16 mouse cellular contexts compared by ENCODE assay signal in the genomic region with DNA sequence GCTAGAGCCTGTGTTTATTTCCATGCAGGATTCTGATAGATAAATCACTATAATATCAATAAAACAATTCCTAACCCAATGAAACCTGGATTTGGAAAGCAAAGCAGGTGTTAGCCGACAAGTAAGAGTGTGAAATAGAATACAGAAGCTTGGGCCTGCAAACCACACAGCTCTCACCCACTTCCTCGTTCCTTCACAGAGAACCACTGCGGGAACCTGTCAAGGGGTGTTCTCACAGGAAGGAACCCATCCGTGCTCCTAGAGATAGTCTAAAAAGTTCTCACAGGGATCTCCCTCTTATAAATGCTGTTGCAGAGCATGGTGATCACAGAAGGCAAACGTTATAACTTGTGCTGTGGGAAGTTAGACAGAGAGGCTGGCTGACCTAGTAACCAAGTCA.
"Had no signal": no experiment of that assay in that cellular context is flagged by ENCODE, and none has a peak within 500 bp of the region (broad histone marks: within the 10 kb centered on the region; RNA-seq: fewer than 3 reads in every experiment).

No protein-coding gene starts in this region.

- ATAC-seq: liver, embryonic 12.5 days; midbrain, embryonic 15.5 days had no signal

- DNase-seq: kidney, adult 18-20 months; kidney, adult 9 months; kidney, postnatal 25 days; layer of hippocampus, adult 9-11 months; liver; lung, adult 18-20 months; lung, postnatal 10 days; lung, postnatal 36 days; right cerebral cortex, adult 18-20 months; right cerebral cortex, postnatal 14 days; right cerebral cortex, postnatal 4 days; spleen, adult 18-20 months; thymus, postnatal 14 days; thymus, postnatal 4 days had no signal
